Mouse (Mus musculus) T-helper 1 cell (primary cell): Measurements from ENCODE around the gene Rps6ka5.

Experiments
- in situ Hi-C: fragments of 300-600 bp; cut with MboI, MseI; formaldehyde crosslinking; loops from one replicate; pipeline ENCODE4 v1.15.1; 2025; ENCODE audit warnings: high pct_unique_total_duplicates

The Rps6ka5 gene

GRCm38 (mm10) chr12:100665294-100665693, 61.5 kb downstream of the Rps6ka5 start:
- in situ Hi-C loops: no loop called here

- in situ Hi-C loops: no loop called here
Measured at GRCm38 (mm10) chr12:100660076-100660475, 66.7 kb downstream of the Rps6ka5 start.

DNA sequence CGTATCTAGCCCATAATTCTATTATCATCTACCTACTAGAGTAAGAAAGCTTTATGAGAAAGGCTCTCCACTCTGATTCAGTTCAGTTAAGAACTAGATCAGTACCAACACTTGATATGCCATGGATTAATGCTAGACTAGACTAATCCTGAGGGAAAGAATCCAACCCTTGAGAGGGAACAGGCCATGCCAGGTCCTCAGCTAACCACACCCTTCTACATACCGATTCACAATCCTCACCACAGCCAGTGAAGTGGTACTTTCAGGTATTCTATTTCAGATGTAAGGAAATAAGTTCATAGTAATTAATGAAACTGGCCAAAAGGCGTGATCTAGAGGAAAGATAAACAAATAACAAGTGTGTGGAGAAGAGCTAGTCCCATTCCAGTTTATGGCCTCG, 70.8 kb downstream of the Rps6ka5 start:
- in situ Hi-C loops: no loop called here

DNA sequence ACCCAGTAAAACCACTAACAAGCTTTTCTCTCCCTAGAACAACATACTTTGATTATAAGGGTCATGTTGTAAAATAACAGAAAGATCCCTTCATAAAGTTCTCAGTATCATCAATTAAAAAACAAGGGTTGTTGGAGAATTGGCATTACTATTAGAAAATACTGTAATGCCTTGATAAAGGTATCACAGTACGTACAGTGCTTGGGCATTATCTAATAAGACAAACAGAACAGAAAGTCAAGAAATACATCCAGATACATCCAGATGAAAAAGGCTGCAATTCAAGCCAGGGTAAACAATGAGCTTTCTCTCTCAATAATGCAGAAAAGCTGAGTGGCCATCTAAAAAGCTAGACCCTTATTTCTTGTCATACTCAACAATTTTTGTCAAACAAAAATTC, 84.8 kb downstream of the Rps6ka5 start:
- in situ Hi-C loops: no loop called here

- in situ Hi-C loops: no loop called here
Measured at GRCm38 (mm10) chr12:100640726-100641125, 86.1 kb downstream of the Rps6ka5 start.

GRCm38 (mm10) chr12:100639680-100640079, 87.1 kb downstream of the Rps6ka5 start:
- in situ Hi-C loops: no loop called here

DNA sequence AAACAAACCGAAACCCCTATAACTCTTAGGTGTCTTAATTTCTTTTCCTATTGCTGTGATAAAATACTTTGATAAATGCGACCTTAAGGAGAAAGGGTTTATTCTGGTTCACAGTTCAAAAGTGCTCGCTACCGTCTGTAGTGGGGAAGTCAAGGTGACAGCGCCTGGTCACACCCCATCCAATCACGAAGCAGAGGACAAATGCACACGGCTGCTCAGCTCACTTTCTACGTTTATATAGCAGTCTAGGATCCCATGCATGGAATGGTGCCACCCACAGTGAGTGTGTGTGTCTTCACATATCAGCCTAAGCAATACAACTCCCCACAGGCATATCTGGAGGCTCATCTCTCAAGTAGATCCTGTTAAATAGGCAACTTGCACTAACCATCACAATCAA, 88.9 kb downstream of the Rps6ka5 start:
- in situ Hi-C loops: no loop called here

DNA sequence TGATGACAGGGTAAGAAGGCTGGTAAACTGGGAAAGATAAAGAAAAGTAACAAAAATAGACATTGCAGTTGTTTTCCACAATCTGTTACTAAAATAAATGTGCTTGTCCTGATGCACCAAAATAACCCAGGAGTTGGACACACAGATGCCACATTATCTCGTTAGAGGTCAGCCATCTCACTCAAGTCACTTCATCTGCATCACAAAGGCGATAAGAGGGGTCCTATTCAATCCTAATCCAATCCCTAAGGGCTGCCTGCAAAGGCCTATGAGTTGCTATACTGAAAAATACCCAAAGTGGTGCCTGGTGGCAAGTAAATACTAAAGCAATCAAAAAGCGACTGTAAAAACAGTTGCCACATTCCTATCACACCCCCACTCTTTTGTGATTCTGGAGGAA, 90.0 kb downstream of the Rps6ka5 start:
- in situ Hi-C loops: no loop called here

DNA sequence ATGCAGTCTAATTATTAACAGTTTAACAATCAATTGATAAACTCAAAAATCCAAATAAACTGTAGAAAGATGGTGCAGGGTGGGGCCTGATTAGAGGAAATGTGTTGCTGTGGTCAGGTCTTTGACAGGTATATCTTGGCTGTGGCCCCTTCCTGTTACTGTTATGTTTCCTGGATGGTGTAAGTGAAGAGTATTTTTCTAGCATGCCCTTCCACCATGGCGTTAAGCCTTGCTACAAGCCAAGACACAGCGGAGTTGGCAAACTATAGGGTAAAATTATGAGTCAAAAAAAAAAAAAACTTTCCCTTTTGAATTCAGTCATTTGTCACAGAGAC, 90.5 kb downstream of the Rps6ka5 start:
- in situ Hi-C loops: no loop called here

DNA sequence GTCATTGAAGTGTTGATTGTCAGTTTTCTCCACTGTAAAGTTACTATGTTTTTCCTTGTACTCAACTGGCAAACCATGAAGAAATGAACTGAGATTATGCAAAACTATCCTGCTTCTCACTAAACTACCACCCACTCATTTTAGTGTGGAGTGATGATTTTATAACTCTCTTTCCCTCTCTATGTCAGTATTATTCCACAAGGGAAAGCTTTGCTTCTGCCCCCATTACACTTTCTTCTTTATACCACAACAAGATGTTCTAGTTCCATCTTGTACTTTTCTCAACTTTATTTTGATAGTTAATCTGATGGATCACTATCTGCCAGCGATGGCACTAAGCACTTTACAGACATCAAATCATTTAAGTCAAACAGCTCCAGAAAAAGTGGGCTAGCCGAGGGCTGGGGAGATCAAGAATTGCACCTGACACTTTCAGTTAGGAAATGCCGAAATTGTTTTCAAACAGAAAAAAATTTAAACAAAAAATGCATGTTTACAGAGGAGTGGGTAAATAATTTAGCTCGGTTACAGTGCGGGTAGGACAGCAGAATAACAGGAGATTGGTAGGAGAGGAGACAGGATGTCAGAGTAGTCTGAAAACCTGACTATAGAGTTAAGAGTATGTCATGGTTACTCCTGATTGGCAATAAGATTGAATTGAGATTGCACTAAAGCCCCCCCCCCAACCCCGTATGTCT, 91.0 kb downstream of the Rps6ka5 start:
- in situ Hi-C loops: no loop called here

DNA sequence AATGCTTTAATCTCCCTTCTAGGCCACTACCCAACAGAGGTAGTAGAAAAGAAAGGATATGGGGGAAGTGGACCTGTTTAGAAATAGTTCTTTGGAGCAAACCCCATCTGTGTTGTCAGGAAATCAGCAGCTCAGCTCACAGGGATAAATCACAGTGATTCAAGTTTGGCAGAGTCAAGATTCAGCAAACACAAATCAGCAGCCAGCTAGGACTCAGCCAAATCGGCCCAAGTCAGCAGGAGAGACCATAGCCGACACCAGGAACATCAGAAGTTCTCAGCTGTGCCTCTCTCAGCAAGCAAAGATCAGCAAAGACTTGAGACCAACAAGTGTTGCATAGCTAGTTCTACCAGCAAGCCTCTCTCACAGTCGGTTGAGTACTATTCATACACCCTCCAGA, 93.6 kb downstream of the Rps6ka5 start:
- in situ Hi-C loops: no loop called here

GRCm38 (mm10) chr12:100631286-100631685, 95.5 kb downstream of the Rps6ka5 start:
- in situ Hi-C loops: no loop called here

DNA sequence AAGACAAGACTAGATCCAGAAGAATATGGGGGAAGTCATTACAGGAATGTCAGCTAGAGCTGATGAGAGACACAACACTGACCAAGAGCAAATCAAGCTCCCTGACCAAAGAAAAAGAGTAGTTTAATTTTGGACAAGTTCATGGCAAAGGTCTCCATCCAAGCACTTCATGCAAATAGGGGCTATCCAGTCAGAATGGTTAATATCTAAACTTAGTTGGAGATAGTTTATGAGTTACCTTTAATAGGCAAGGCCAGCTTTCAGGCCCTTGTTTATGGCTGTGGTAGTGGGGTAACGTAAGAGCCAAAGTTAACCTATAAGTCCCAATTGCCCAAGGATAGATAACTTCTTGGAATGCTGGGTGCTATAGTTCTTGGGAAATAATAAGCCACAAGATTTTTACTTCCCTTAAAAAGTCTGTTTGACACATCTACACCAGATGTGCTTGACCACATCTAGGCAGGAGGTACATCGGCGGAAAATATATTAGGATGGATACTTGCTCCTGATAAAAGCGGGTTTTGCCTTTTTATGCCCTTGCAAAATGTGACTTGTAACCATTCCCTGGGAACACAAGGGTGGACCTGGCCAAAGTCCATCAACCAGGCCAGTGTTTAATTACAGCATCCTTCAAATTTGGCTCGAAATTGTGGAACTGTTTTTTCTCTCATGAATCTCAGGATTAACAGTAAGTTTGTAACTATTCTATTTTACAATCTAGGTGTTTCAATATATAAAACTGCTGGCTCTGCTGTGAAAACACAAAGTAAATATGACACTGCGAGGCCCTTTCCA, 97.5 kb downstream of the Rps6ka5 start:
- in situ Hi-C loops: no loop called here

DNA sequence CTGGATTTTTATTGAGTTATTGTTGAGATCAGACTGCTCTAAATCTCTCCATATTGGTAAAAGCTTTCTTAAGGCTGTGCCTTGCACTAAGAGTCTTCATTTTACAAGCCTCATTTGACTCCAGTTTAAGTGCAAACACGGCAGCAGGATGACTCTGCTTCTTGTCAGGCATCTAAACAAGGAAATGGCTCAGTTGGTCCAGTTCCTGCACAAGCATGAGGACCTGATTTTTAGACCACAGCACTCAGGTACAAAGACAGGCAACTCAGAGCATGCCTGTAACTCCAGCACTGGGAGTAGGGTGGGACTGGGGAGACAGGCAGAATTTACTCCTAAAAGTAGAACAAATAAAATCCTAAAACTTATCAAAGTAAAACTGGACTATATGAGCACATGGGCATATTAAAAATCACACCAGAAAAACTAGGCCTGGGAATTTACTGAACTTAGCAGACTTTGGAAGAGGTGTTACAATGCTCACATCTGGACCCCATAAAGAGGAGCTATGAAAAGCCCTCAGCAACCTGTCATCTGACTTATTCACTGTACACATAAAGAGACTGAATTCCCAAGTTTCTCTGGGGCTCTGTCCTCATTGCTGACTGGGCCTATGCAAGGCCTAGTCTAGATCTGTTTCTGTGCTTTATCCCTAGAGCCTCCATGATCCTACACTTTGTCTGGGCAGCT, 99.6 kb downstream of the Rps6ka5 start:
- in situ Hi-C loops: no loop called here

DNA sequence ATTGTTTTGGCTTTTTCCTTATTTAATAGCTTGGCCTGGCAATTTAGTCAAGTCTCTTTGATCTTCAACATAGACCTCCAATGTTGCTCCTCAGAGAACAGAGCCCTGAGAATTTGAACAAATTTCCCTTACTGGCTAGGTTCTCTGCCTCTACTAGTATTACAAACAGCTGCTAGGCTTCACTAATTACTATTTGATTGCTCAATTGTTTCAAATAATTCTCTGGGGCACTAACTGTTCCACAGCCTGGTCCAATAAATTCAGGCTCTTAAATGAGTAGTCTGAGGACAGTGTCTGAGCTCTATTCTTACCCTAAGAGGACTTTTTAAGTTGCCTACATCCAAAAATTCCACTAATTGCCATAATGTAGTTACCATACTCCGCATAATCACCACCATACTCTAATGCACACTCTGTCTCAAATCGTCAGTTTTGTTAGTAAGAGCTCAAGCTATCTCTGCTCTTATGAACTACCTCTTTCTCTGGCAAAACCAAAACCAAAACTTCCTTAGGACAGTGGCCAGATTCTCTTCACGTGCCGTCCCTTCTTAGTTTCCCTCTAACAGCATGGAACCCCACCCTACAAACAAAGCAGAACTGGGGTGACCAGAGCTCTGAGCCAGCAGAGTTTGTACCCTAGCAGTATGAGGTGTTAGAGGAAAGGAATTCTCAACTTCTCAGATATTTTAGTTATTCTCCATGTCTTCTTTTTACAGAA, 100.4 kb downstream of the Rps6ka5 start:
- in situ Hi-C loops: no loop called here

DNA sequence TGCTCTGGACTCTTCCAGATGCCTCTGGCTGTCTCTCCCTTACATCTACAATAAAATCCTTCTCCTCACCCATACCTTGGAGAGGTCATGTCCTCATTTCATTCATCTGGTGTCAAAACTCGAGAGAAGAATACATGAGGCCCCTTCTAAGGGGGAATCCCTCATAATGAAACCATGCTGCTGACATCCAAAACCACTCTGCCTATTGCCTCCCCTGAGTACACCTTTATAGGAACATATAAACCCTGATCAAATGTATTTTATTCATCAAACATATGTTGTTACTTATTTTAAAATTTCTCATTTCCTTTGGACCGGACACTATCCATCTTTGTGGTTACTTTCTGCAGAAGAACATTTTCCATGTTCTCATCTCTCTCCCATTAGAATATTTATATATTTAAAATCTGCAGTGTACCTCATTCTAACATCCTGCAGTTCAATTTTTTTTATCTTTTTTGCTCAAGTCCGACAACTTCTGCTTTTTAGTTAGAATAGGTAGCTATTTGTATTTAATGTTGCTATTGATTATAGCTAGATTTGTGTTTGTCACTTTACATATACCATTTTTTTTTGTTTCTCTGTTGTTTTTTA, 101.8 kb downstream of the Rps6ka5 start:
- in situ Hi-C loops: no loop called here

DNA sequence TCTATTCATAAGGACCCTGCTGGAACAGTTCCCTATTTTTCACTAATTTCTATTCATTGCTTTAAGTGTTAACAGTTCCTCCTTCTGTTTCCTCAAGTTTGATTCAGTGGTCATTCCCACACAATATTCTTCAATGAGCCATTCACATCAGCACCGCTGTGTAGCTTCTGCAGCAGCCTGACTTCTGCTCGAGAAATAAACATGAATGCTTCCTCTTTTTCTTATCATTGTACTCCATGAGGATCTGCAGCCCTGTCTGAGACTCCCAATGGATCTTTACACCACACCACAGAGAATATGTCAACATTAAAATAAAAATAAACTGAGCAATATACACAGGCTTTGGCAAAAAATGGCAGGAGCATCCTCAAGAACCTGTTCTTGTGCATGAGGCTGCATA, 111.5 kb downstream of the Rps6ka5 start:
- in situ Hi-C loops: no loop called here

DNA sequence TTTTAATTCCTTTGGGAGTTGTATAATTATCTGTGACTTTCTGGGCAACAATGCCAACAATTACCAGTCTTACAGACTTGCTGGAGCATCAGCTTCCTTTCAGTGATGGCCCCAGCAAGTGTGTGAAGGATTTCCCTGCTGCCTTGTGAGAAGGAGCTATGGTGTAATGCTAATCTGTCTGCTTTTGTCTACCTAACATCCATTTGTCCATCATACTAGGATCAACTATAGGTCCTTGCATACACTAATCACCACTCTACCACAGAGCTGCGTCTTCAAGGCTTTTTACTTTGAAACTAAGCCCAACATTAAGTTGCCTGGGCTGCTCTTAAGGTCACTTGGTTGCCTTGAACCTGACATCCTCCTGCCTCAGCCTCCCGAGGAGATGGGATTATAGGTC, 112.9 kb downstream of the Rps6ka5 start:
- in situ Hi-C loops: no loop called here

DNA sequence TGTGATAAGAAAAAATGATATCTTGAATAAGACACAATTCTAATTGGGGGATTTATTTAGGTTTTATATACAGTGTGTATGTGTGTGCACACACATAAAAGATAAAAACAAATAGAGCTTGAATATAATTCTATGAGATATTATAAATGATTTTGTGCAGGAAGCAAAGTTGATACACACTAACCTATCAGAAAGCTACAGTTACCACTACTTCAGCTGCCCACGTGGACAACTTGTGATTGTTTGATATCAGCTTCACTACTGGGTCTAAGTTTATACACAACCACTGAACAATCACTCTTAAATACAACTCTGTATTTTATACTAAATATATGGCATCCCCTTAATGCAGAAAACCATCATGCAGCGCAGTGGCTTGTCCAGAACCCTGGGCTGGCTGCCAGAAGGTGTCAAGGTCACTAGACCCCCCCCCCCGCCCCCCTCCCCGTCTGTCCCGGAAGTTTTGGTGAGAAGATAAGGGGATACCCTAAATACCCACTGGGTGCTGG, 113.5 kb downstream of the Rps6ka5 start:
- in situ Hi-C loops: no loop called here

DNA sequence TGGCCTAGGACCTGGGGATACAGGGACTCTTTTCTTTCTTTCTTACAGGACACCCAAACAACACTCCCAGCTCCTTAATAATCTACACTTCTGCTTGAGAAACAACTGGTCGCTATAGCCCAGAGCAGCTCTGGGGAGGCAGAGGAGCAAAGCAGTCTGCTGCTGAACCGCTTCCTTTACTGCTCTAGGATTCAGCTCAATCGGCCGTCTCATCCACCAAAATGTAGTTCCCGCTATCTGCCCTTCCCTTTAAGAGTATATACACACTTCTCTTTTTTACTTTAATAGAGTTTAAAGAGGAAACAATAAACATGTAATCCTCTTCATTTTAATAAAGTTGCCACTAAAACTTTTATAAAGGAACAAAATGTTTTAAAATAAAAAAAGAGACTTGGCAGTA, 117.0 kb downstream of the Rps6ka5 start:
- in situ Hi-C loops: no loop called here

DNA sequence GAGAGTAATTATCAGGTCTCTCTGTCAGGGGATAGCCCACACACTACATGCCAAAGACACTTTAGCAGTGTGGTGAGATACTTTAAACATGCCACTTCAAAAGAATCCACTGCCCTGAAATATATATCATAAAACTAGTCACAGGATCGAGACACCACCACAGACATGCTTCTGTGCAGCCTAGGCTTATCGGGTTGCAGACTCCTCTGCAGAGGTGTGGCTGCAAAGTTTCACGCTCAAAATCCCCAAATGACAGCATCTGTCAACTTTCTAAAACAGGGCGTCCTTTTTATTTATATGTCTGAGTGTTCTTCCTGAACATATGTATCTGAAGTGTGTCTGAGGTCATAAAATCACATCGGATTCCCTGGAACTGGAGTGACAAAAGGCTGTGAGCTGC, 117.7 kb downstream of the Rps6ka5 start:
- in situ Hi-C loops: no loop called here

DNA sequence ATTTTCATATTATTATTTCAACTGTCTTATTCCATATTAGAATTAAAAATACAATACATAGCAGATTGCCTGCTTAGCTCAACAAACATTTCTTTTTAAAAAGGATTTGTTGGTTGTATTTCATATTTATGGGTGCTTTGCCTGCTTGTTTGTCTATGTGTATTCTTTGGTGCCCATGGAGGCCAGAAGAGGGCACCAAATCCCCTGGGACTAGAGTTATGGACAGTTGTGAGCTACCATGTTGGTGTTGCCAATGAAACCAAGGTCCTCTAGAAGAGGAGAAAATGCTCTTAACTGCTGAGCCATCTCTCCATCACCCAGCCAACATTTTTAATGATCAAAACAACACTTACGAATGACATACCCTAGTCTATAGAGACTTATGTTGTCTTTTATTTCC, 120.0 kb downstream of the Rps6ka5 start:
- in situ Hi-C loops: no loop called here
